Mouse (Mus musculus): ENCODE results near the gene Ddah2. TPM values are rescaled to one million over a fixed set of nuclear protein-coding genes. Genes with fewer than 3 reads are reported as not detected.

Gene Ddah2
- total and polyA plus RNA-seq, 3 experiments = 8.6 to 11.1 TPM; not detected in 1

DNA sequence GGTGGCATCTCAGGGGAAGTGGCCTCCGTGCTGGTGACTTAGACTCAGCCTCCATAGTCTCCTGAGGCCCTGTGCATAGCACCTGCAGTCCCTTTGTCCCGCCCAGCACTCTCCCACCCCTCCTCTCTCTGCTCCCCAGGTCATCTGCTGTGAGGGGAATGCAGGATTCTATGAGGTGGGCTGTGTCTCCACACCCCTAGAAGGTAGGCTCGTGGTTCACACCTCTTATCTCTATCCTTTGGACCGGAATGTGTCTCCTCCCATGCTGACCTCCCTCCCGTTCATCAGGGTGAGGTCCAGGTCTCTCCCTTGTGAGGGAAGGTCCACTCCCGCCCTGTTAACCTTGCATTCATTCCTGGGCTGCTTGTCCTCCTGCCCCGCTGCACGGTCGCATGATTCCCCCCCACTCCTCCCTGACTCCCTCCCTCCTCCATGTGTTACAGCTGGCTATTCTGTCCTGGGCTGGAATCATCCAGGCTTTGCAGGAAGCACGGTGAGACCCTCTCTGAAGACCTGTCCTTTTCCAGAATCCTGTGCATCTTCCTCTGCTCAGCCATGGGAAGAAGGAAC, 41.4 kb downstream of the Ddah2 start:
- peaks cover 20 to 33% of the 10 kb centered on the region in 2 experiments for H3K4me1 ChIP-seq (ENCODE audit: control insufficient read depth in 1 of 2, insufficient read depth in 2 of 2, low read length in 2 of 2)

DNA sequence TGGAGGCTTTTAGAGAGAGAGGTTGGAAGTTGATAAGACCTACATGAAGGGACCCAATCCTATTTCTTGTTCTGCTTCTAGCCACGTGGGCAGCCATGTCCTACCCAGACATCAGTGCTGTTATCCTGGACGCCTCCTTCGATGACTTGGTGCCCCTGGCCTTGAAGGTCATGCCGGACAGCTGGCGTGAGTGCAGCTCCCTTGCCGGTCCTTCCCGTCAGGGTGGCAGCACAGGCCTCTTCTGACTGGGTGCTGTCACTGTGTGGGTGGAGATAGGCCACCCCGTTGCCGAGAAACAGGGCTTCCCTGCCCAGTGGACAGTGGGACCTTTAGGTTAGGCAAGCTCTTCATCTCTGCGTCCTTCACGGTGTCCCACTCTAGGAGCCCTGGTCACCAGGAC, 42.3 kb downstream of the Ddah2 start:
- H3K79me2 ChIP-seq (ENCODE audit: control insufficient read depth, insufficient read depth, low read length, poor library complexity) = no peaks in the 10 kb centered on the region
- H3K9me3 ChIP-seq (replicated peaks; ENCODE audit: insufficient read depth, low read length) = no peaks in the 10 kb centered on the region
- TF ChIP-seq ZNF384 (IDR thresholded peaks at IDR 0.05; ENCODE audit: low read depth, low read length) (no peak), ETS1 (IDR thresholded peaks at IDR 0.05; ENCODE audit: low read depth, low read length) (no peak), USF1 (IDR thresholded peaks at IDR 0.05; ENCODE audit: low read depth, low read length) (no peak), EP300 (IDR thresholded peaks at IDR 0.05; ENCODE audit: low read depth in 1 of 2, low read length in 2 of 2) (no peak), MEF2A (IDR thresholded peaks at IDR 0.05; ENCODE audit: extremely low read depth, insufficient replicate concordance, low read depth, low read length, poor library complexity, severe bottlenecking) (no peak), CTCF (IDR thresholded peaks at IDR 0.05 in 2 of 3, conservative IDR thresholded peaks at IDR 0.05 in 1 of 3; ENCODE audit: control insufficient read depth in 1 of 3, insufficient read depth in 1 of 3, low read depth in 2 of 3, low read length in 3 of 3, poor library complexity in 1 of 3, severe bottlenecking in 1 of 3) (no peak), ELF1 (IDR thresholded peaks at IDR 0.05; ENCODE audit: low read depth, low read length) (no peak), USF2 (IDR thresholded peaks at IDR 0.05; ENCODE audit: borderline replicate concordance in 1 of 2, insufficient read depth in 1 of 2, low read depth in 1 of 2, low read length in 2 of 2) (no peak), MXI1 (IDR thresholded peaks at IDR 0.05; ENCODE audit: low read depth, low read length) (no peak), POLR2AphosphoS5 (IDR thresholded peaks at IDR 0.05; ENCODE audit: borderline replicate concordance, low read depth, low read length) (no peak), POLR2A (IDR thresholded peaks at IDR 0.05; ENCODE audit: control insufficient read depth in 1 of 2, insufficient read depth in 1 of 2, low read depth in 1 of 2, low read length in 2 of 2, poor library complexity in 1 of 2) (no peak), KAT2A (conservative IDR thresholded peaks at IDR 0.05; ENCODE audit: low read depth, low read length) (no peak), CHD1 (IDR thresholded peaks at IDR 0.05; ENCODE audit: low read depth, low read length) (no peak), RAD21 (IDR thresholded peaks at IDR 0.05; ENCODE audit: low read depth, low read length) (no peak)
- H3K27ac ChIP-seq (ENCODE audit: control insufficient read depth, low read depth, low read length) = no peak overlapping the region
- H3K27me3 ChIP-seq (ENCODE audit: control insufficient read depth in 1 of 2, insufficient read depth in 2 of 2, low read length in 2 of 2) = no peaks in the 10 kb centered on the region
- peaks cover 0 to 31% of the 10 kb centered on the region in 2 experiments for H3K36me3 ChIP-seq (ENCODE audit: control insufficient read depth in 1 of 2, insufficient read depth in 2 of 2, low read length in 2 of 2)
- DNase-seq (ENCODE audit: low read depth, low spot score) = no peak
- H3K4me3 ChIP-seq (ENCODE audit: control insufficient read depth in 1 of 2, insufficient read depth in 1 of 2, low read depth in 2 of 2, low read length in 2 of 2) = no peak overlapping the region
- no peak overlapping the region for H3K9ac ChIP-seq (ENCODE audit: control insufficient read depth, low read depth, low read length, poor library complexity, severe bottlenecking)
- peaks cover 22 to 36% of the 10 kb centered on the region in 2 experiments for H3K4me1 ChIP-seq (ENCODE audit: control insufficient read depth in 1 of 2, insufficient read depth in 2 of 2, low read length in 2 of 2)

More for the DNA sequence above, 41.4 kb downstream of the Ddah2 start:
- H3K9ac ChIP-seq (ENCODE audit: control insufficient read depth, low read depth, low read length, poor library complexity, severe bottlenecking) = no peak overlapping the region
- H3K27me3 ChIP-seq (ENCODE audit: control insufficient read depth in 1 of 2, insufficient read depth in 2 of 2, low read length in 2 of 2) = no peaks in the 10 kb centered on the region
- no peak overlapping the region for H3K4me3 ChIP-seq (ENCODE audit: control insufficient read depth in 1 of 2, insufficient read depth in 1 of 2, low read depth in 2 of 2, low read length in 2 of 2)
- no peaks in the 10 kb centered on the region for H3K79me2 ChIP-seq (ENCODE audit: control insufficient read depth, insufficient read depth, low read length, poor library complexity)
- H3K9me3 ChIP-seq (replicated peaks; ENCODE audit: insufficient read depth, low read length) = no peaks in the 10 kb centered on the region
- no peak overlapping the region for H3K27ac ChIP-seq (ENCODE audit: control insufficient read depth, low read depth, low read length)
- peaks cover 0 to 25% of the 10 kb centered on the region in 2 experiments for H3K36me3 ChIP-seq (ENCODE audit: control insufficient read depth in 1 of 2, insufficient read depth in 2 of 2, low read length in 2 of 2)
- no peak for TF ChIP-seq MYC (IDR thresholded peaks at IDR 0.05; ENCODE audit: low read depth, low read length)
- no peak for TF ChIP-seq USF1 (IDR thresholded peaks at IDR 0.05; ENCODE audit: low read depth, low read length)
- no peak for TF ChIP-seq MXI1 (IDR thresholded peaks at IDR 0.05; ENCODE audit: low read depth, low read length)
- no peak for TF ChIP-seq SIN3A (IDR thresholded peaks at IDR 0.05; ENCODE audit: low read length)
- no peak for DNase-seq (ENCODE audit: low read depth, low spot score)

All from MEL (cell line).